Mouse (Mus musculus) lung, adult 2 months (tissue): ENCODE measurements around the gene Rhox2f. TPM values are rescaled to one million over a fixed set of nuclear protein-coding genes. Genes with fewer than 3 reads are reported as not detected.
"Not testable (repeated sequence)": the region's sequence is repeated elsewhere in the genome, so short reads cannot be mapped to it uniquely, and the experiment has no call there.

ENCODE experiments used
- DNase-seq: peaks from one replicate; pipeline ENCODE4 v3.0.0; 2022
- H3K4me1 ChIP-seq: fragments of 200-500 bp; 2 replicates; pipeline ENCODE4 v1.6.1; 2011; ENCODE audit warnings: low read length; ENCODE audit not compliant: control insufficient read depth, insufficient read depth
- H3K4me3 ChIP-seq: fragments of 200-500 bp; replicated peaks from 2 replicates; pipeline ENCODE3; 2011; ENCODE audit warnings: low read depth, mild to moderate bottlenecking, control low read depth, low read length; ENCODE audit errors: extremely low read depth
- WGBS: fragments of 180-500 bp; shearing (Covaris S2); methylation state at CpG from one replicate; pipeline ENCODE4 v1.1.7; 2018; 5-methylcytosine and 5-hydroxymethylcytosine counted together
- polyA plus RNA-seq: library from polyadenylated mRNA; depleted of rRNA; stranded (reverse); fragments of >200 nt; gene quantifications from 2 replicates; pipeline ENCODE4 v1.2.3, GENCODE M21; 2012; rRNA removed

Gene Rhox2f
- not detected in 2 replicates for polyA plus RNA-seq

DNA sequence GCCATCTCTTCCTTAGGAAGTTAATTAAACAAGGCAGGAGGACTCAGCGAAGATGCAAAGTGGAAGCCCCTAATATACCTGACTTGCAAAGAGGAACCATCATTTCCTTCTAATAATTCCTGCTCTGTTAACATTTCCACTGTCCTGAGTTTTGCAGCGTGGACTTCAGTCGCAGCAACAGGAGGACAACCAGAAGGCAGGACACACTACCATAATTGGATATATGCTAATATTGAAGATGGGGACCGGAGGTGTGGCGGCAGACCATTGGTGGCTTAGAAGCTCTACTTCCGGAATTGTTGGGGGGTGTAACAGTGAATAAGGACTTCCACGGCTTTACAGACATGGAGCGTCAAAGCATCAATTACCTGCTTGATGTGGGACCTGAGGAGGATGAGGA is at the start of gene Rhox2f:
Gene Rhox2f, plus strand, starts transcription at position 301 of the 400 bp plus-strand sequence.
- H3K4me1 ChIP-seq, H3K4me3 ChIP-seq, DNase-seq: not testable (repeated sequence)
- 88% methylated on average over 8 of the region's 8 CpGs for WGBS

GRCm38 (mm10) chrX:37530152-37530551 is 41.1 kb upstream of the Rhox2f start, which contains the start of gene Rhox2e:
Gene Rhox2e, plus strand, starts transcription at chrX:37530452.
- DNase-seq, H3K4me1 ChIP-seq: not testable (repeated sequence)
- 95% methylated on average over 3 of the region's 8 CpGs for WGBS

DNA sequence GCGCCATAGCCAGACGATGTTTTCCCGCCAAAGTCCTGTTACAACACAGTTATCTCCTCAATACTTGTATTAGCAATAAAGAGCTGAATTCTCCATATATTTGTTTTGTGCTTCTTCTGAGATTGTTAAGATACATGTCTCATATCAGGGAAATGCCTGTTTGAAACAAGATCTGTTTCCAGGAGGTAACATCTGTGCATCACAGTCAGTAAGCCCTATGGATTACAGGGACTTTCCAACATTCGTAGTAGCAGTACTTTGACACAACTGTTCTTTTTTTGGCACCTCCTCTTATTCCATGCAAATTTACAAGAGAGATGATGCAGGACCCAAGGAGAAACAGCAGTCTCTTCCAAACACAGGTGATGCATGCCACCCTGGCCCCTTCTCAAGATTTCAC is 29.5 kb upstream of the Rhox2f start, which contains the start of gene Rhox3e:
Gene Rhox3e, plus strand, starts transcription at position 301 of the 400 bp plus-strand sequence.
- not testable (repeated sequence) for DNase-seq, H3K4me1 ChIP-seq, H3K4me3 ChIP-seq
- WGBS, result 100% methylated on average over 1 of the region's 4 CpGs

More at GRCm38 (mm10) chrX:37530152-37530551, 41.1 kb upstream of the Rhox2f start, which contains the start of gene Rhox2e:
- not testable (repeated sequence) for H3K4me3 ChIP-seq

DNA sequence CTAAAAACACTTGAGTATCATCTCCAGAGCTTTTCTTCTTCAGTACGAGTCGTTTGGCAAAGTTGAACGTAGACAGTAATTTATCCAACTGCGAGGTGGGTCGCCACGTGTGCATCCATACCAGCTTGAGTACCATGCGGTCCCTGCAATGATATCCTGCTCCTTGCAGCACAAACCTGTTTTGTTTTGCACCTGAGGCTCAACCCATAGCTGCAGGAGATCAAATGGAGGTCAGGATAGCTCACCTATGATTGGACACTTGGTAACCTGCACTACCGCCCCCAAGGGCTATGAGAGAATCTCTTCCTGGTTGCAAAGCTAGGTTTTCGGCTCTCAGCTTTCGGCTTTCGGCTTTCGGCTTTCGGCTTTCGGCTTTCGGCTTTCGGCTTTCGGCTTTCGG is 14.1 kb upstream of the Rhox2f start, which contains the start of gene Rhox4e:
Gene Rhox4e, plus strand, starts transcription at position 301 of the 400 bp plus-strand sequence.
- H3K4me1 ChIP-seq, DNase-seq, H3K4me3 ChIP-seq: not testable (repeated sequence)
- WGBS, result 97% methylated on average over 10 of the region's 18 CpGs

DNA sequence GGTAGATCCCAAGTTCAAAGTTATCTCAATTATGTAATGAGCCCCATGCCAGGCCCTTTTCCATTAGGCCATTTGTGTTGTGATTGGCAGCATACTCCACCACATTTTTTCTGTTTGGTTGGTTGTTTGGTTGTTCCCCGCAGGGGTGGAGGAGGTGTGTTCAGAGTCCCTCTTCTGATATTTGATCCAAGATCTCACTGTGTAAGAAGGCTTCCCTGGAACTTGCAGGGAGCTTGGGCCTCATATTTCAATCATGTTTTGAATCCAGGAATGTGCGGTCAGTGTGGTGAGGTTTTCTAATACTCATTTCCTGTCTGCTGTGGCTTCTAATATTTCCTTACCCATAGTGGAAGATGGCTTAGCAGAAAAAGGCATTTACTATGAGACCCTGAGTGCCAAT is 1.4 kb downstream of the Rhox2f start:
- not testable (repeated sequence) for H3K4me1 ChIP-seq, H3K4me3 ChIP-seq, DNase-seq
- WGBS, result 54% methylated on average over 2 of the region's 2 CpGs

GRCm38 (mm10) chrX:37580692-37581091 is 9.5 kb downstream of the Rhox2f start, which contains the start of gene Rhox3f:
Gene Rhox3f, plus strand, starts transcription at chrX:37580992.
- not testable (repeated sequence) for DNase-seq, H3K4me3 ChIP-seq

GRCm38 (mm10) chrX:37607604-37608003 is 36.4 kb downstream of the Rhox2f start, which contains the start of gene Rhox4f:
Gene Rhox4f, minus strand, starts transcription at chrX:37607704.
- DNase-seq, H3K4me1 ChIP-seq, H3K4me3 ChIP-seq: not testable (repeated sequence)
- 93% methylated on average over 18 of the region's 19 CpGs for WGBS

More at GRCm38 (mm10) chrX:37580692-37581091, 9.5 kb downstream of the Rhox2f start, which contains the start of gene Rhox3f:
- H3K4me1 ChIP-seq, result not testable (repeated sequence)

Other genes with a start within 250 kb of the Rhox2f start
- not detected in 2 replicates for gene Rhox3a2, start 191.4 kb upstream of the Rhox2f start, polyA plus RNA-seq
- gene Rhox4a2, start 180.6 kb upstream of the Rhox2f start, polyA plus RNA-seq, result not detected in 2 replicates
- not detected in 2 replicates for gene Rhox2b, start 159.3 kb upstream of the Rhox2f start, polyA plus RNA-seq
- gene Rhox4b, start 138.9 kb upstream of the Rhox2f start, polyA plus RNA-seq, result not detected in 2 replicates
- gene Rhox2c, start 117.7 kb upstream of the Rhox2f start, polyA plus RNA-seq, result not detected in 2 replicates
- not detected in 2 replicates for gene Rhox3c, start 112.8 kb upstream of the Rhox2f start, polyA plus RNA-seq
- gene Rhox4c, start 91.1 kb upstream of the Rhox2f start, polyA plus RNA-seq, result not detected in 2 replicates
- not detected in 2 replicates for gene Rhox2d, start 78.0 kb upstream of the Rhox2f start, polyA plus RNA-seq
- not detected in 2 replicates for gene Rhox4d, start 57.0 kb upstream of the Rhox2f start, polyA plus RNA-seq
- gene Rhox2e, start 41.0 kb upstream of the Rhox2f start, polyA plus RNA-seq, result not detected in 2 replicates
- gene Rhox3e, start 29.4 kb upstream of the Rhox2f start, polyA plus RNA-seq, result not detected in 2 replicates
- not detected in 2 replicates for gene Rhox4e, start 14.0 kb upstream of the Rhox2f start, polyA plus RNA-seq
- not detected in 2 replicates for gene Rhox3f, start 9.6 kb downstream of the Rhox2f start, polyA plus RNA-seq
- not detected in 2 replicates for gene Rhox4f, start 36.3 kb downstream of the Rhox2f start, polyA plus RNA-seq
- gene Rhox3g, start 57.2 kb downstream of the Rhox2f start, polyA plus RNA-seq, result not detected in 2 replicates
- not detected in 2 replicates for gene Rhox2g, start 72.1 kb downstream of the Rhox2f start, polyA plus RNA-seq
- gene Rhox4g, start 79.9 kb downstream of the Rhox2f start, polyA plus RNA-seq, result not detected in 2 replicates
- not detected in 2 replicates for gene Rhox3h, start 97.4 kb downstream of the Rhox2f start, polyA plus RNA-seq
- not detected in 2 replicates for gene Rhox2h, start 101.9 kb downstream of the Rhox2f start, polyA plus RNA-seq
- not detected in 2 replicates for gene Rhox5, start 233.4 kb downstream of the Rhox2f start, polyA plus RNA-seq